Mouse (Mus musculus) embryonic stem cell, embryonic (primary cell): ENCODE measurements around the gene Prc1.

Experiments used
- CTCF ChIA-PET, 4 experiments: fragments of 300-600 bp in 2 of 4; fragments of 350-600 bp in 2 of 4; sonication (Branson Sonifier 250); formaldehyde crosslinking; loops; one replicate each; lab custom pipeline; 2022; ENCODE audit warnings: inconsistent platforms in 2 of 4; lab: Charles Lee
- POLR2A ChIA-PET, 4 experiments: fragments of 300-600 bp in 2 of 4; fragments of 350-600 bp in 2 of 4; sonication (Branson Sonifier 250); formaldehyde crosslinking; loops; one replicate each; lab custom pipeline; 2022; ENCODE audit warnings: antibody characterized with exemption in 4 of 4, inconsistent platforms in 1 of 4; lab: Charles Lee

Gene Prc1

GRCm38 (mm10) chr7:80294062-80294763 lies at the start of gene Prc1:
Gene Prc1, plus strand, starts transcription at chr7:80294450.
- CTCF ChIA-PET: interaction anchor here in 2 of 4 experiments (0.6 to 1.0 kb wide), 5 partner anchors 79 to 283 kb away, joined by 3 read pairs; no protein-coding TSS in a partner anchor
- POLR2A ChIA-PET: interaction anchor here in 3 of 4 experiments (0.6 to 2.7 kb wide), 36 partner anchors 8 to 556 kb away, joined by 3 to 11 read pairs (median 4); partner anchors contain the start of genes Ngrn (in 3 of the 3), Rccd1 (in 2 of the 3), Cib1 (in 1 of the 3) and Gdpgp1 (in 1 of the 3)

- ChIA-PET CTCF (interaction anchor here in 1 of 4 experiments (1.6 kb wide), 1 partner anchor 104 kb away, joined by 6 read pairs; no protein-coding TSS in a partner anchor), POLR2A (interaction anchor here in 1 of 4 experiments (1.7 to 2.1 kb wide), 2 partner anchors 12 to 30 kb away, joined by 3 to 25 read pairs; partner anchors contain the start of genes Cib1 and Gdpgp1)
These were observed 49.4 kb upstream of the Prc1 start for GRCm38 (mm10) chr7:80244851-80245250.

- ChIA-PET CTCF (interaction anchor here (0.5 to 1.8 kb wide), 23 partner anchors 9 to 536 kb away, joined by 3 to 12 read pairs (median 4); partner anchors contain the start of genes Cib1 (in 1 of the 4), Gdpgp1 (in 1 of the 4), Ngrn (in 1 of the 4) and Sema4b (in 1 of the 4)), POLR2A (interaction anchor here (0.5 to 3.1 kb wide), 60 partner anchors 9 to 754 kb away, joined by 3 to 45 read pairs (median 5); partner anchors contain the start of genes Cib1 (in 3 of the 4), Gdpgp1 (in 3 of the 4), Ngrn (in 3 of the 4) and Rccd1 (in 2 of the 4))
These were observed 48.0 kb upstream of the Prc1 start, which contains the start of gene Ttll13 for GRCm38 (mm10) chr7:80246148-80246721. Gene Ttll13, plus strand, starts transcription at chr7:80246376.

- POLR2A ChIA-PET: interaction anchor here (0.6 to 3.1 kb wide), 52 partner anchors 9 to 755 kb away, joined by 3 to 45 read pairs (median 6); partner anchors contain the start of genes Cib1 (in 3 of the 4), Gdpgp1 (in 3 of the 4), Ngrn (in 3 of the 4) and Rccd1 (in 2 of the 4)
These were observed 47.4 kb upstream of the Prc1 start for GRCm38 (mm10) chr7:80246859-80247258.

GRCm38 (mm10) chr7:80252437-80252836 lies 41.8 kb upstream of the Prc1 start:
- CTCF ChIA-PET: interaction anchor here in 3 of 4 experiments (0.6 to 1.3 kb wide), 3 partner anchors 9 to 489 kb away, joined by 3 to 11 read pairs (median 3); partner anchors contain the start of gene Ngrn (in 1 of the 3)
- POLR2A ChIA-PET: interaction anchor here in 3 of 4 experiments (0.6 to 5.0 kb wide), 11 partner anchors 9 to 1053 kb away, joined by 3 to 25 read pairs (median 4); partner anchors contain the start of genes Cib1 (in 3 of the 3), Gdpgp1 (in 2 of the 3) and Ngrn (in 2 of the 3)

More at GRCm38 (mm10) chr7:80246859-80247258, 47.4 kb upstream of the Prc1 start:
- CTCF ChIA-PET: interaction anchor here in 3 of 4 experiments (0.8 to 1.8 kb wide), 8 partner anchors 9 to 94 kb away, joined by 3 to 12 read pairs (median 4); partner anchors contain the start of gene Unc45a (in 1 of the 3)

- ChIA-PET POLR2A (interaction anchor here in 2 of 4 experiments (0.6 to 5.0 kb wide), 10 partner anchors 8 to 101 kb away, joined by 3 to 25 read pairs (median 4); partner anchors contain the start of genes Cib1 (in 2 of the 2), Ngrn (in 2 of the 2) and Gdpgp1 (in 1 of the 2)), CTCF (interaction anchor here in 3 of 4 experiments (0.6 to 1.3 kb wide), 3 partner anchors 8 to 488 kb away, joined by 3 to 11 read pairs (median 3); partner anchors contain the start of gene Ngrn (in 1 of the 3))
These were observed 41.4 kb upstream of the Prc1 start for GRCm38 (mm10) chr7:80252886-80253285.

- POLR2A ChIA-PET: interaction anchor here (0.6 to 7.1 kb wide), 39 partner anchors 8 to 142 kb away, joined by 3 to 30 read pairs (median 4); partner anchors contain the start of genes Ttll13 (in 4 of the 4), Cib1 (in 2 of the 4), Gdpgp1 (in 2 of the 4) and Idh2 (in 1 of the 4)
These were observed 38.3 kb upstream of the Prc1 start for GRCm38 (mm10) chr7:80255981-80256380.

GRCm38 (mm10) chr7:80257706-80258105 lies 36.5 kb upstream of the Prc1 start:
- POLR2A ChIA-PET: interaction anchor here in 3 of 4 experiments (0.8 to 7.1 kb wide), 30 partner anchors 8 to 545 kb away, joined by 3 to 30 read pairs (median 5); partner anchors contain the start of genes Cib1 (in 3 of the 3), Gdpgp1 (in 3 of the 3), Ttll13 (in 2 of the 3) and Idh2 (in 1 of the 3)
- CTCF ChIA-PET: interaction anchor here in 1 of 4 experiments (1.4 kb wide), 1 partner anchor 12 kb away, joined by 4 read pairs; the partner anchor contains the start of gene Ttll13

More at GRCm38 (mm10) chr7:80255981-80256380, 38.3 kb upstream of the Prc1 start:
- CTCF ChIA-PET: interaction anchor here in 3 of 4 experiments (0.6 to 2.5 kb wide), 25 partner anchors 8 to 371 kb away, joined by 3 to 12 read pairs (median 4); partner anchors contain the start of genes Ttll13 (in 2 of the 3), Blm (in 1 of the 3), Cib1 (in 1 of the 3) and Gdpgp1 (in 1 of the 3)

- POLR2A ChIA-PET: interaction anchor here (0.6 to 7.1 kb wide), 83 partner anchors 8 to 468 kb away, joined by 3 to 32 read pairs (median 5); partner anchors contain the start of genes Cib1 (in 4 of the 4), Gdpgp1 (in 4 of the 4), Rccd1 (in 3 of the 4) and Ttll13 (in 3 of the 4)
- CTCF ChIA-PET: interaction anchor here in 3 of 4 experiments (0.5 to 1.5 kb wide), 15 partner anchors 8 to 138 kb away, joined by 3 to 6 read pairs (median 4); partner anchors contain the start of genes Cib1 (in 2 of the 3), Gdpgp1 (in 2 of the 3), Hddc3 (in 1 of the 3) and Ttll13 (in 1 of the 3)
These were observed 33.5 kb upstream of the Prc1 start, which contains the start of gene Ngrn for GRCm38 (mm10) chr7:80260625-80261371. Gene Ngrn, plus strand, starts transcription at chr7:80261215.

GRCm38 (mm10) chr7:80261372-80261990 lies 32.8 kb upstream of the Prc1 start:
- CTCF ChIA-PET: interaction anchor here in 3 of 4 experiments (0.6 to 1.5 kb wide), 12 partner anchors 9 to 495 kb away, joined by 3 to 7 read pairs (median 4); partner anchors contain the start of genes Cib1 (in 1 of the 3), Gdpgp1 (in 1 of the 3), Hddc3 (in 1 of the 3) and Ttll13 (in 1 of the 3)
- POLR2A ChIA-PET: interaction anchor here (0.6 to 7.1 kb wide), 83 partner anchors 8 to 469 kb away, joined by 3 to 32 read pairs (median 5); partner anchors contain the start of genes Cib1 (in 4 of the 4), Gdpgp1 (in 4 of the 4), Rccd1 (in 3 of the 4) and Ttll13 (in 3 of the 4)

GRCm38 (mm10) chr7:80264606-80265005 lies 29.6 kb upstream of the Prc1 start:
- ChIA-PET POLR2A (interaction anchor here in 2 of 4 experiments (0.8 to 2.3 kb wide), 8 partner anchors 8 to 212 kb away, joined by 3 to 7 read pairs (median 4); partner anchors contain the start of gene Ttll13 (in 1 of the 2)), CTCF (interaction anchor here in 3 of 4 experiments (1.0 to 1.8 kb wide), 4 partner anchors 9 to 124 kb away, joined by 3 to 5 read pairs (median 3); no protein-coding TSS in a partner anchor)

GRCm38 (mm10) chr7:80267764-80268163 lies 26.5 kb upstream of the Prc1 start:
- ChIA-PET CTCF (no interaction called here), POLR2A (interaction anchor here in 3 of 4 experiments (0.6 to 3.3 kb wide), 10 partner anchors 9 to 138 kb away, joined by 3 to 14 read pairs (median 5); partner anchors contain the start of genes Cib1 (in 2 of the 3), Gdpgp1 (in 2 of the 3), Rccd1 (in 1 of the 3) and Ttll13 (in 1 of the 3))

- CTCF ChIA-PET: interaction anchor here in 3 of 4 experiments (0.5 to 2.8 kb wide), 6 partner anchors 13 to 128 kb away, joined by 3 to 11 read pairs (median 6); no protein-coding TSS in a partner anchor
- POLR2A ChIA-PET: interaction anchor here in 3 of 4 experiments (0.6 to 3.3 kb wide), 35 partner anchors 8 to 158 kb away, joined by 3 to 18 read pairs (median 4); partner anchors contain the start of genes Cib1 (in 2 of the 3), Gdpgp1 (in 2 of the 3), Ngrn (in 2 of the 3) and Ttll13 (in 2 of the 3)
These were observed 25.1 kb upstream of the Prc1 start, which contains the start of gene Vps33b for GRCm38 (mm10) chr7:80268897-80269750. Gene Vps33b, plus strand, starts transcription at chr7:80269649.
